Mouse (Mus musculus) cerebellum, postnatal 25 days (tissue): ENCODE measurements around the gene 1700019A02Rik.

Experiments
- DNase-seq, 2 experiments: peaks; one replicate each; pipeline ENCODE4 v3.0.0; 2021; ENCODE audit warnings: mixed read lengths in 2 of 2

The 1700019A02Rik gene

GRCm38 (mm10) chr1:53187536-53187935 is at the start of gene 1700019A02Rik:
TSS of gene 1700019A02Rik (minus strand) at chr1:53187636.
- no peak for DNase-seq

GRCm38 (mm10) chr1:53226063-53226462 is 38.6 kb upstream of the 1700019A02Rik start:
- DNase-seq, result peak; percentile 42 to 48

- DNase-seq, result peak; percentile 54 to 74
Observed at GRCm38 (mm10) chr1:53225616-53226015, 38.2 kb upstream of the 1700019A02Rik start.

GRCm38 (mm10) chr1:53224775-53225174 is 37.3 kb upstream of the 1700019A02Rik start:
- DNase-seq, result no peak

- no peak for DNase-seq
Observed at GRCm38 (mm10) chr1:53210136-53210535, 22.7 kb upstream of the 1700019A02Rik start.

GRCm38 (mm10) chr1:53203902-53204301 is 16.5 kb upstream of the 1700019A02Rik start:
- DNase-seq, result no peak

GRCm38 (mm10) chr1:53201630-53202199 is 14.3 kb upstream of the 1700019A02Rik start:
- DNase-seq, result no peak

GRCm38 (mm10) chr1:53194536-53194935 is 7.1 kb upstream of the 1700019A02Rik start:
- no peak for DNase-seq

- no peak for DNase-seq
Observed at GRCm38 (mm10) chr1:53191234-53191633, 3.8 kb upstream of the 1700019A02Rik start.

GRCm38 (mm10) chr1:53189620-53190019 is 2.2 kb upstream of the 1700019A02Rik start:
- DNase-seq, result no peak

GRCm38 (mm10) chr1:53186301-53186700 is 1.1 kb downstream of the 1700019A02Rik start:
- no peak for DNase-seq

GRCm38 (mm10) chr1:53157715-53158114 is 29.7 kb downstream of the 1700019A02Rik start:
- DNase-seq, result no peak

- no peak for DNase-seq
Observed at GRCm38 (mm10) chr1:53123066-53123465, 64.4 kb downstream of the 1700019A02Rik start.

GRCm38 (mm10) chr1:53110561-53110960 is 76.9 kb downstream of the 1700019A02Rik start:
- no peak for DNase-seq
